Mouse (Mus musculus) thymus, adult 2 months (tissue): Measurements from ENCODE around the gene B4galt5.

Experiments used
- CTCF ChIP-seq: fragments of 200-500 bp; IDR thresholded peaks from 2 replicates; pipeline ENCODE4 v1.5.1; 2012; ENCODE audit warnings: mild to moderate bottlenecking, control low read depth, low read length, moderate library complexity, borderline replicate concordance; ENCODE audit not compliant: control insufficient read depth, poor library complexity, insufficient read depth; ENCODE audit errors: extremely low read depth
- POLR2A ChIP-seq: fragments of 200-500 bp; IDR thresholded peaks from 2 replicates; pipeline ENCODE4 v1.6.1; 2012; ENCODE audit warnings: mild to moderate bottlenecking, low read length, control low read depth, moderate library complexity; ENCODE audit not compliant: control insufficient read depth, poor library complexity, insufficient read depth; ENCODE audit errors: extremely low read depth

DNA sequence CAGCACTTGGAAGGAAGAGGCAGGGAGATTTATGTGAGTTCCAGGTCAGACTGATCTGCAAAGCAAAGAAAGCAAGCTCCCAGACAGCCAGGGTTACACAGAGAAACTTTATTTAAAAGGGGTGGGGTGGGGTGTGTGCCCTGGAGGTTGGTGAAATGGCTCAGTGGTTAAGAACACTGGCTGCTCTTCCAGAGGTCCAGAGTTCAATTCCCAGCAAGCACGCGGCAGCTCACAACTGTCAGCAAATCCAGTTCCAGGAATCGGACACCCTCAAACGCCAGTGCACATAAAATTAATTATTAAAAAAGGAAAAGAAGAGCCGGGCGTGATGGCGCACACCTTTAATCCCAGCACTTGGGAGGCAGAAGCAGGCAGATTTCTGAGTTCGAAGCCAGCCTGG lies 5.1 kb upstream of the B4galt5 start:
- TF ChIP-seq POLR2A (no peak), CTCF (no peak)
